Mouse (Mus musculus) C2C12 (cell line): ENCODE measurements around the gene Gm7324.
"Not testable (repeated sequence)": the region's sequence is repeated elsewhere in the genome, so short reads cannot be mapped to it uniquely, and the experiment has no call there.

Source experiments
- CEBPB ChIP-seq: IDR thresholded peaks from one replicate; pipeline ENCODE4 v1.6.1; 2011; ENCODE audit warnings: low read depth, mild to moderate bottlenecking, control low read depth, moderate library complexity
- CTCF ChIP-seq: IDR thresholded peaks from one replicate; pipeline ENCODE4 v1.5.1; 2011; ENCODE audit not compliant: control insufficient read depth, insufficient read depth, insufficient read length
- FOSL1 ChIP-seq: IDR thresholded peaks from one replicate; pipeline ENCODE4 v1.8.0; 2011; ENCODE audit warnings: mild to moderate bottlenecking, low read length; ENCODE audit not compliant: poor library complexity, insufficient read depth, severe bottlenecking
- MAX ChIP-seq: IDR thresholded peaks from one replicate; pipeline ENCODE4 v1.6.1; 2011; ENCODE audit warnings: mild to moderate bottlenecking, control low read depth
- MYOD1 ChIP-seq: IDR thresholded peaks from one replicate; pipeline ENCODE4 v1.6.1; 2011; ENCODE audit warnings: low read depth; ENCODE audit not compliant: control insufficient read depth, insufficient read length

DNA sequence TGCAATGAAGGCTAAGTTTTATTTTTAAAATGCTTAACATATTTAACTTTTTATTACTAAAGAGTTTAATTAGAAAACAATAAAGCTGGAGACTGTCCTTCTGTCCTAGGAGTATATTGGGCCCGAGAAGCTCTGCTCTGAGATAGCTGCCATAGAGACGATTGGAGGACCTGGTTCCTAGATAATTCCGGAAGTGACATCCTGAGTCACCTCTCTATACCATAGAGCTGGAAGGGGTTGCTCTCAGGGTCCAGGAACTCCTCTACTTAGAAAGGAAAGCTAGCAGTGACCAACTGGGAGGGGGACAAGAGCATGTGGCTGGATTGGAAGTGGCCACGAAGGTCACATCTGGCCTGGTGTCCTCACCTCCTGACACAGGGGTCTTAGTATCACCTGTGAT is at the start of gene Gm7324:
- not testable (repeated sequence) for TF ChIP-seq CTCF, MAX, FOSL1, CEBPB, MYOD1
